Mouse (Mus musculus) A20 (cell line): ENCODE measurements around the gene Asb2.

Experiments
- DNase-seq: peaks from one replicate; pipeline ENCODE4 v3.0.0-alpha.2; 2011; ENCODE audit warnings: low read depth, low spot score

Gene Asb2

DNA sequence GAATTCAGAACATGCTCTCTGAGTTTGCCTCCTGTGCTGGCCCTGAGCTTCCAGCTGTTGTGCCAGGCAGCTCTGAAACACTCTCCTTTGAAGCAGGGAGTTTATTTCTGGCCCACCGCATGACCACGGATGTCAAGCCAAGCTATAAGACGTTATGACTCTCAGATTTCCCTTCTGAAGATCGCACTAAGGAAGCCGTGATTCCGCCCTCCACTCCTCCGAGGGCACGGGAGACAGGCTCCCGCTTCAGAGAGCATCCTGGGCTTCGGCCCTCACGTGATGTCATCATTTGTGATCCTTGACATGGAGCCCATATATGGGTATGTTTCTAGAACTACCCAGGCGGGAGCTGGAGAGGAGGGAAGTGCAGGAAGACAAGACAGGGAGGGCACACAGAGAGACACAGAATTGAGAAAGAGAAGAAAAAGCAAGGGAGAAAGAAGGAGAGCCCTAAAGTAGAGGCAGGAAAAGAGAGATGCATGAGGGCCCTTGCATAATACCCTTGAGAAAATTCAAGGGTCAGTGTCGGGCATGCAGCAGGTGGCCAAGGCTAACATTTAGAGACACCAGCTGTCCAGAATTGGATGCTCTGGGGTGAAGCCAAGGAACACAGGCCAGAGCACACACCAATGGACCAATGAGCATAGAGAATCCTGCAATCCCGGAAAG is at the start of gene Asb2:
Gene Asb2, minus strand, starts transcription at position 256 of the 669 bp plus-strand sequence.
- no peak for DNase-seq

DNA sequence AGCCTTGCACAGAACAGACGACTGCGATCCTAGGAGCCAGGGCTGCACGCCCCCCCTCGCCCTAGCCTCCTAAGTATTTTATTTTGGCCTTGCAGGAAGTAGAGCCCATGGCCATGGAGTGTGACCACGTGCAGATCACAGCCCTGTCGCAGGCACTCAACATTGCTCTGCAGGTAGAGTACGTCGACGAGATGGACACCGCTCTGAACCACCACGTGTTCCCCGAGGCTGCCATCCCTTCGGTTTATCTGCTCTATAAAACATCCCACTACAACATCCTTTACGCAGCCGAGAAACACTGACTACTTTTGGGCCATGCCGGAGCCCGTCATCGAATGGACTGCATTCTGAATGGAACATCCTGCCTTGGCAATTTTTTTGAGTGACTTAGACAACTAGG is 48.3 kb upstream of the Asb2 start:
- no peak for DNase-seq

DNA sequence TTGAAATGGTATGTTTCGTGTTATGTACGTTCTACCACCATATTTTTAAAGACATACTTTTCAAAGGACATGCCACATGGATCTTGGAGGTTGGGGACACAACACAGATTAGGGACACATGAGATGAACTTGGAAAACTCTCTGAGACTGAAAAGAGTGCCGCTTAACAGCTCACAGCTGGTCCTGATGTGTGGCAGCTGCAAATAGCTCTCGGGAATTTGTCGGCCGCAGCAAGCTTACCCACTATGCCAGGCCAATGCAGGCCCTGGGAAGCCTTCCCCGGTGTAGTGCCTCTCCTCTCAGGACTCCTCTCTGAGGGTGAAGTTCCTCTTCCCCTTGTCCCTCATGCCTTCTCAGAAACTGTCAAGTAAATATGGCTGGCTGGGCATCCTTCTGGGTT is 41.0 kb upstream of the Asb2 start:
- no peak for DNase-seq

- DNase-seq = peak; percentile 18
Measured at GRCm38 (mm10) chr12:103395486-103396275, 39.9 kb upstream of the Asb2 start.

GRCm38 (mm10) chr12:103393528-103393927 is 37.7 kb upstream of the Asb2 start:
- no peak for DNase-seq

- DNase-seq = no peak
Measured at GRCm38 (mm10) chr12:103391098-103391497, 35.3 kb upstream of the Asb2 start.

DNA sequence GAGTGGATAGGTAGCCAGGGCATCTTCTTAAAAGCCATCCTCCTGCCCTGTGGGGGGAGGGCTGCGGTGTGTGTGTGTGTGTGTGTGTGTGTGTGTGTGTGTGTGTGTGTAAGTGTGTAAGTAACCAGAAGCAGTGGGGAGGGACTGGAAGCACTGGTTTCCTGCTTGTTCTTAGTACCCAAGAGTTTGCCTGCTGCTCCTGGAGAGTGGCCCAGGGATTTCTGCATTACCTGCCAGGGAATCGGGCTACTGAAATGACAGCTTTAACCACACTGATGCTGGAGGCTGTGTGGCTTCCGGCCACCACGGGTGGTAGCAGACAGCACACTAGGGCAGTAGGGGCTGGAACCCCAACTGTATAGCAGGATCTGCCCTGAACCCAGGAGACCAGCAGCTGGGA is 34.2 kb upstream of the Asb2 start:
- no peak for DNase-seq

DNA sequence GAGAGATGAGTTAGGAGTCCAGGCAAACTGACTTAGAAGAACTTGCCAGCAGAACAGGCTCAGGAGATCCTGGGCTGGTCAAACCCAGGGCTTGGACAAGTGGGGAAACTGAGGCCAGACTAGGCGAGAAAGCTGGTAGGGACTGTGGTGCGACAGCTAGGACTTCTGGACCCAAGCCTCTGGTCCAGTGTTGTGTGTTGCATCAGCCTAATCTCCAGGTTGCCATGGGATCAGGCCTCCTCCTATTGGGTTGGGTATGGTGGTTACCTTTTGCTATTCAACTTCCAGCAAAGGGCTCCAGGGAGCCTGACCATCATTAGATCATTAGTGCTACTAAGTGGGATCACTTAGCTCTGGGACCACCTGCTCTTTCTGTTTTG is 33.5 kb upstream of the Asb2 start:
- no peak for DNase-seq

DNA sequence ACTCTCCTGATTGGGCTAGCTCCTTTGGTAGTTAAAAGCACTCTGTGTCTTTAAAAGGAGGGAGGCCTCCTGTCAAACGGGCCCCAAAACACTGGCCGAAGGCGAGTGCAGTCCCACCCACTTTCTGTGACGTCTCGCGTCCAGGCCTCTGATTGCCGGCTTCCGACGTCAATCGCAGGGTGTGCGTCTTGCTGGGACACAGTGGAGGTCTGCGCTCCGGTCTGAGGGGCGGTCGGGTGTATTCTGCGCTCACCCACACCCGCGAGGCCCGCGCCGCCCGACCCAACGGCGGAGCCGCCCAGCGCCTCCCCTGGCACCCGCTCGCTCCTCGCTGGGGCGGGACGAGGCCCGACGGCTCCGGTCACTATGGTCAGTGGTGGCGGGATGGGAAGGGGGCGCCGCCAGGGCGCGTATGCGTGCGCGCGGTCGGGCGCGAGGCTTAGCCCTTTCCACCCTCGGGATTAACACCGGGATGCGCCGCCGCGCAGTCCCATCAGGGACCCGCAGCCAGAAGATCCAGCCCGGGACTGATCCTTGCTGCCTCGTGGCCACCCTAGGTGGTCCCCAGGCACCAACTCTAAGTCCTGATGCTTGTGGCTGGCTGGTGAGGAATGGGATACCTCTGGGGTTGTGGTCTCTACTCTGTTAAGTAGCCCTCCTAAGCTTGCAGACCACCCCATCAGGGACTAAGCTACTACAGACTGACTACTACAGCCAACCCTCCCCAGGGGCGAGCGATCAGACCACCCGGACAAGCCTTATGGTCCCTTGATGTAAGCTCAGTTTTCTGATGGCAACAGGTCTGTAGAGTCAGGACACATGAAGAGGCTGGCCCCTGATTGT is 32.9 kb upstream of the Asb2 start, which contains the start of gene Otub2:
Gene Otub2, plus strand, starts transcription at position 178 of the 843 bp plus-strand sequence.
- DNase-seq = peak; percentile 97

GRCm38 (mm10) chr12:103380226-103380625 is 24.4 kb upstream of the Asb2 start:
- no peak for DNase-seq

DNA sequence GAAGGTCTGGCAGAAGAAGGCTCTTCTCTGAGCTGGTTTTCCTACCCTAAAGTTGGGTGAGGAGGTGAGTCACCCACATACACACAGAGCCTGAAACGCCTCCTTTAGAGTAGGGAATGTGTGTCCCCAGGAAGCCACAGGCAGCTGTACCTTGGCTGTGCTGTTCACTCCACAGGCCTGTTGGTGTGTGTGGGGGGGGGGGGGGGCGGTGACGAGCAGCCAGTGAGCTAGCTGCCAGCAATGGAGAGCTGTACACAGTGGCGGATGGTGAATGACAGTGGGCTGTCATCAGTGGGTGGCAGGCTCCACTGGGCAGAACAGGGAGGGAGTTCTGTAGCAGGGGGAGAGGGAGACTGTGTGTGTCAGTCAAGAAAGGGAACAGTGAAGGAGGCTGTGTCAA is 21.0 kb upstream of the Asb2 start:
- no peak for DNase-seq

DNA sequence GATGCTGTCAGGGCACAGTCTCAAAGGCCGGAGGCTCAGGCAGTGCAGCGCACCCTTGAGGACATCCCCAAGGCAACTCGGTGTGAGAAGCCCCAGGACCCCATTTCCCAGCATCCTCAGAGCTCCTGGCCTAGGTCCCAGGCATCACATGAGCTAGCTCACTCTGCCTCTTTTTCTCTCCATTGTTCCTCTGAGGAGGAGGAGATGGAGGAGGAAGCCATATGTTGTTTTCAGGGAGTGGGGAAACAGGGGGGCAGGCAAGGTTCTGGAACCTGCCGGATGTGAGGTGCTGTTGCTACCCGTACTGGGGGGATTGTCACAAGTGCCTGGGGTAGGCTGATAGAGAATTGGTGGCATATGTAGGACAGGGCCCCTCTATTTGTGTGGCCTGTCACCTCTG is 20.3 kb upstream of the Asb2 start:
- no peak for DNase-seq

DNA sequence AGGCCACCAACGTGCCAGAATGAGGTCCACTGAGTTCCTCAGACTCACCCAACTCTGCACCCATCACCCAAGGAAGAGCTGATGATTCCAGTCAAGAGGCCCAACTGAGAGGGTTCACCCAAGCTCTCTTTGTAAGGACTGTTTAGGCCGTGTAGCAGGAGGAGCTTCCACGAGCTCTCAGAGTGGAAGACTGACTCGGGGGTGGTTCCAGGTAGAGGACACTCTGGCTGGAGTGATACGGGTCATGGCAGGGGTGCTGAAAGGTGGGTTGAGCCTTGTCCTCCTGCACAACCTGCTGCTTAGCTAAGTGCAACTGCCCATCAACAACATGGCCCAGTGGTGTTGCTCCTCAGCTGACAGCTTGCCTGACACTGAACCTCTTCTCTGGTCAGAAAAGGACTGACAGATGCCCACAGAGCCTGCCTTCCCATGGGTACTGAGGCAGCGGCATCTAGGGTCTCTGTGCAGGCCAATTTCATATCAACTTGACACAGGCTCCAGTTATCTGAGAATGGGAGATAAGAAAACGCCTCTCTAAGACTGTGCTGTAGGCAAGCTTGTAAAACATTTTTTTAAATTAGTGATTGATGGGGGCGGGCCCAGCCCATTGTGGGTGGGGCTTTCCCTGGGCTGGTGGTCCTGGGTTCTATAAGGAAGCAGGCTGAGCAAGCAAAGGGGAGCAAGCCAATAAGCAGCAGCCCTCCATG is 17.9 kb upstream of the Asb2 start:
- no peak for DNase-seq

DNA sequence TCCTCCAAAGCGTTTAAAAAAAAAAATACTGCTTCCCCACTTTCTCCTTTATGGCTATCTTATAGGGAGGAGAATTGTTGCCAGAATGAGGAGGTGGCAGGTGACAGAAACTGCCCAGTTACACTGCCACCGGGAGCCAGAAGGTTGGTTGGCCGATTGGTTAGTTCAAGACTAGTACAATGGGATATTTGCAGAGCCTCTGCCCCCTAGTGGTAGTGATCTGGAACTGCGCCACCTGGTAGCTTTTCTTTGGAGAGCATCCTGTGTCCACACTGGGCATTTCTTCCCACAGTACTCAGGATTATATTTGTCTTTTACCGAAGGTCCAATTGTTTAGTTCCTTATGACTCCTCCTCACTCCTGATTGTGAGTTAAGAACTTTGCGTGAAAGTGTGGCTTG is 15.9 kb upstream of the Asb2 start:
- peak; percentile 55 for DNase-seq

DNA sequence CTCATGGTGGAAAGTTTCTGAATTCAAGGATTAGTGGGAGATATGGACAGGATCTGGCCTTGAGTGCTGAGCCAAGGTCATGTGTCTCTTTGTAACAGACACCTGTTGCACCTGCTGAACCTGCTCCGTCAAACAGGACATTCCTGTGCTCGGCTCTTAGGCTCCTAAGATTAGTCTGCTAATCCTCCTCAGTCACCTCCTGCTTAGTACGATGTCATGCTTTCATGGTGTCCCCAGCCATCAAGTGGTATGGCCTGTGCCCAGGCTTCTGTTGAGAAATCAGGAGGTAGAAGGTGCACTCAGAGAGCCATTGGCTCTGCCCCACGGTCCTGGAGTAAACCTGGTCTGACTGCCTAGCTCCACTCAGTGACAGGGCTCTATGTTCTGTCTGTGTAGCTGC is 15.1 kb upstream of the Asb2 start:
- DNase-seq = no peak

DNA sequence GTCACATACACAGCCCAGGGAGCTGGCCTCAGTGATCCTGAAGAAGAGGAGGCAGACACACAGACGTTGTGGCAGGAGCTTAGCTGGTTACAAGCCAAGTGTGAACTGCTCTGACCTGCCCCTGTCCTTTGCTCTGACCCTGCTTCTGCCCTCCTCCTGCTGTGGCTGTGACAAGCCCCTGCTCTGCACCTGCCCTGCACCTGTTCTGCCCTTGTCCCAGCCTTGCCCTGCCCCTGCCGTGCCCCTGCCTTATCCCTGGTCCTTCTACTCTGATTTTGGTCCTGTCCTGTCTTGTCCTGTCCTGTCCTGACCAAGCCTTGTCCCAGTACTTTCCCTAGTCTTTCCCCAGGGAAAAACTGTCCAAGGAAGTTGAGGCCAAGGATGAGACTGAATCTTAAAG is 13.0 kb upstream of the Asb2 start:
- no peak for DNase-seq

DNA sequence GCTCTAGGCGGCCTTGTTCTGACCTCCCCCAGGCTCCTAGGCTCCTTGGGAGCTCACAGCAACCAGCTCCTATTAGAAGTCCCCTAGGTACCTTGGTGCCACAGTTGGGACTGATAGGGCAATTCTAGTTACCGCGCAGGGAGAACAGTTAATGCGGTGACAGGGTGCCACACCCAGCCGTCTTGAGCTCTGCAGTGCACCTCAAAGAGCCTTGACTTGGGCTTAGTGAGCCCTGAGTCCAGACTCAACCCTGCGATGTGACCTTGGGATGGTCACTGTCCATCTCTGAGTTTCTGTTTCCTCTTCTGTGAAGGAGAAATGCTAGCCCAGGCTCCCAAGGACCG is 12.5 kb upstream of the Asb2 start:
- DNase-seq = no peak

GRCm38 (mm10) chr12:103367620-103368325 is 12.0 kb upstream of the Asb2 start:
- DNase-seq = peak; percentile 59

DNA sequence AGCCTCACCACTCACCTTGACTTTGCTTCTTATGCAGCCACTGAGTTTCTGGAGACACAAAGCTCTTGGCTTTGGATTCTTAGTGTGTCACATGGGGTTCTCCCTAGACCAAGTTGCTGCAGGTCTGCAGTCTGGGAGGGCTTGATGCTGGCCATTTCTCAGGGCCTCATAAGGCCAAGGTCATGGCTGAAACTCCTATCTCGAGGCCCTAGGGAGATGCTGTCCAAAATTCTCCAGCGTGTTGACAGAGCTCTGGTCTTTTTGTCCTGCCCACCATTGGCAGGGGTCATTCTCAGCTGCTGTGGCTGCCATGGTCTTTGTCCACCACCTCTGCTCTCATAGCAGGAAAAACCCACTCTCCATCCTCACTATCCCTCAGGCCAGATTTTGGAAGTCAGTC is 11.4 kb upstream of the Asb2 start:
- DNase-seq = no peak

GRCm38 (mm10) chr12:103362336-103362735 is 6.5 kb upstream of the Asb2 start:
- no peak for DNase-seq
